Mouse (Mus musculus): ENCODE results near the gene Ccdc88b. TPM values are rescaled to one million over a fixed set of nuclear protein-coding genes. Genes with fewer than 3 reads are reported as not detected.

The Ccdc88b gene
- polyA plus RNA-seq, 1 experiment from 2014 or later: 1.6 TPM

DNA sequence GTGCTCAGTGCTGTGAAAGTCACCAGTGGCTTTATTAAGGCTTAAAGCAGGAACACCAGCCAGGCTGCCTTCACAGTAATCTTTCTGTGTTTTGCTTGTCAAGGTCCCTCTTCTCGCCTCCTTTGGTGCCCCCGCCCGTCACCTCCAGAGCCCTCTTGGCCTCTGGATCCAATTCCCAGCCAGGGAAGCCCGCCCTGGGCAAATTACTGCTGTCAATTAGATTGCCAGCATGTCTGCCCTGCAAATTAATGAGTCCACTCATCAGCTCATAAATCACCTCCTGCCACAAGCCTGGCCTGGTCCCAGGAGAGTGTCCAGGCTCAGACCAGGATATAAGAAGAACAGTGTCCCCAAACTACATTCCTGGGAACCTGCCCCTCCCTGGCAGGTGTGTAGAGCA, 43.6 kb downstream of the Ccdc88b start:
- H3K4me2 ChIP-seq (replicated peaks): no peak overlapping the region
- H3K27me3 ChIP-seq (replicated peaks): no peaks in the 10 kb centered on the region
- no peak overlapping the region for H3K9ac ChIP-seq
- no peak overlapping the region for H3K27ac ChIP-seq
- 0 out of 2 replicates have a peak, but pooled peaks cover 5% of the 10 kb centered on the region for H3K9me3 ChIP-seq
- no peaks in the 10 kb centered on the region for H3K36me3 ChIP-seq
- no peak for ATAC-seq (ENCODE audit: low FRiP score, low read depth)
- 47% methylated on average over 4 of the region's 4 CpGs for WGBS
- no peak overlapping the region for H3K4me3 ChIP-seq
- H3K4me1 ChIP-seq: peaks cover 8% of the 10 kb centered on the region; the same call in 1 of the 2 replicates

Small RNAs within 50 kb of the gene (microRNA-seq; reads per million reads assigned to microRNA genes)
- gene Mir5046: not detected

Other genes starting within 250 kb of the Ccdc88b start
- gene Rps6ka4, start 17.6 kb downstream of the Ccdc88b start, polyA plus RNA-seq (2016; fragmentation: Nextera tagmentation; extraction: Ambion mirVana): 8.5 and 9.3 TPM in 2 replicates
- 123 and 125 TPM in 2 replicates for gene Trmt112, start 51.5 kb upstream of the Ccdc88b start, polyA plus RNA-seq (2016; fragmentation: Nextera tagmentation; extraction: Ambion mirVana)
- gene Prdx5, start 51.9 kb upstream of the Ccdc88b start, polyA plus RNA-seq (2016; fragmentation: Nextera tagmentation; extraction: Ambion mirVana): 198 and 214 TPM in 2 replicates
- 17.5 and 20.4 TPM in 2 replicates for gene Esrra, start 63.6 kb upstream of the Ccdc88b start, polyA plus RNA-seq (2016; fragmentation: Nextera tagmentation; extraction: Ambion mirVana)
- gene Catsperz, start 67.2 kb upstream of the Ccdc88b start, polyA plus RNA-seq (2016; fragmentation: Nextera tagmentation; extraction: Ambion mirVana): 0.91 and 2.0 TPM in 2 replicates
- gene Kcnk4, start 76.3 kb upstream of the Ccdc88b start, polyA plus RNA-seq (2016; fragmentation: Nextera tagmentation; extraction: Ambion mirVana): 0.50 and 1.1 TPM in 2 replicates
- 71.9 and 73.8 TPM in 2 replicates for gene Bad, start 83.7 kb upstream of the Ccdc88b start, polyA plus RNA-seq (2016; fragmentation: Nextera tagmentation; extraction: Ambion mirVana)
- 43.9 and 45.6 TPM in 2 replicates for gene Gpr137, start 84.3 kb upstream of the Ccdc88b start, polyA plus RNA-seq (2016; fragmentation: Nextera tagmentation; extraction: Ambion mirVana)
- gene Ppp1r14b, start 116.8 kb upstream of the Ccdc88b start, polyA plus RNA-seq (2016; fragmentation: Nextera tagmentation; extraction: Ambion mirVana): 324 and 325 TPM in 2 replicates
- 25.7 and 33.4 TPM in 2 replicates for gene Plcb3, start 118.3 kb upstream of the Ccdc88b start, polyA plus RNA-seq (2016; fragmentation: Nextera tagmentation; extraction: Ambion mirVana)
- gene Fkbp2, start 122.3 kb upstream of the Ccdc88b start, polyA plus RNA-seq (2016; fragmentation: Nextera tagmentation; extraction: Ambion mirVana): 90.2 and 93.0 TPM in 2 replicates
- gene Vegfb, start 129.4 kb upstream of the Ccdc88b start, polyA plus RNA-seq (2016; fragmentation: Nextera tagmentation; extraction: Ambion mirVana): 33.7 and 37.8 TPM in 2 replicates
- gene Dnajc4, start 134.4 kb upstream of the Ccdc88b start, polyA plus RNA-seq (2016; fragmentation: Nextera tagmentation; extraction: Ambion mirVana): 22.0 and 22.9 TPM in 2 replicates
- 19.5 and 25.2 TPM in 2 replicates for gene Nudt22, start 137.9 kb upstream of the Ccdc88b start, polyA plus RNA-seq (2016; fragmentation: Nextera tagmentation; extraction: Ambion mirVana)
- 12.7 and 13.7 TPM in 2 replicates for gene Trpt1, start 137.9 kb upstream of the Ccdc88b start, polyA plus RNA-seq (2016; fragmentation: Nextera tagmentation; extraction: Ambion mirVana)
- 6.5 and 6.9 TPM in 2 replicates for gene Fermt3, start 161.3 kb upstream of the Ccdc88b start, polyA plus RNA-seq (2016; fragmentation: Nextera tagmentation; extraction: Ambion mirVana)
- gene Stip1, start 181.8 kb upstream of the Ccdc88b start, polyA plus RNA-seq (2016; fragmentation: Nextera tagmentation; extraction: Ambion mirVana): 278 and 294 TPM in 2 replicates
- gene Macrod1, start 198.6 kb upstream of the Ccdc88b start, polyA plus RNA-seq (2016; fragmentation: Nextera tagmentation; extraction: Ambion mirVana): 3.4 and 5.2 TPM in 2 replicates
- 7.0 and 9.9 TPM in 2 replicates for gene Flrt1, start 247.5 kb upstream of the Ccdc88b start, polyA plus RNA-seq (2016; fragmentation: Nextera tagmentation; extraction: Ambion mirVana)